Mouse (Mus musculus) liver, adult 2 months (tissue): ENCODE measurements at regions not wholly inside any gene's neighbourhood (a gene's known extent, or its start where the extent isn't known, plus 50 kb on each side); places are given as distances from the start of the nearest gene placed in this dataset.

Source experiments
- CTCF ChIP-seq: fragments of 200-500 bp; IDR thresholded peaks from 2 replicates; pipeline ENCODE4 v1.5.1; 2011; ENCODE audit warnings: low read depth, low read length, control low read depth
- POLR2A ChIP-seq: fragments of 200-500 bp; IDR thresholded peaks from 2 replicates; pipeline ENCODE4 v1.6.1; 2011; ENCODE audit warnings: low read length, control low read depth; ENCODE audit not compliant: insufficient read depth; ENCODE audit errors: extremely low read depth

DNA sequence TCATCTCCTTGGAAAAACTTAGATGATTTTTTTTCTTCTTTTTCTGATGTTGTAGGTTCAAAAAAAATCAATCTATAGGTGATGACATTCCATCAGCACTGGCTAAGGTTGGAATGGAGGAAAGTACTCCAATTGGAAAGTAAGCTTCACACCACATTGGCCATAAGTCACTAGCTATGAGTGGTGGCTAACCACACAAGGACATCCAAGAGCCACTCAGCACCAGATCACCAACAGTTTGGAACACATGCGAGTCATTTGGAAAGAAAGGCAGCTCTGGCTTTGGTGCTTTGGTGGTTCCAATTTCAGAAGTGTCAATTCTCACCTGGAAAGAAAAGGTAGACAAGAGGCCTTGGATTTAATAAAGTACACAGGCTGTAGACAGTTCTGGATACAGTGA, 442.5 kb upstream of the Sel1l start:
- TF ChIP-seq POLR2A (no peak), CTCF (no peak)
